Mouse (Mus musculus) forebrain, postnatal 0 days (tissue): ENCODE data around the gene Cachd1. TPM values are rescaled to one million over a fixed set of nuclear protein-coding genes. Genes with fewer than 3 reads are reported as not detected.

Experiments
- ATAC-seq: fragments of 200-750 bp; cut with Nextera tagmentation; 2 replicates; pipeline ENCODE4 v1.8.0; 2017; ENCODE audit warnings: mild to moderate bottlenecking, moderate library complexity
- DNase-seq: peaks from one replicate; pipeline ENCODE4 v3.0.0-alpha.2; 2015
- H3K27ac ChIP-seq: fragments of 300-500 bp; sonication (generic); 2 replicates; pipeline ENCODE4 v1.5.1; 2014; ENCODE audit warnings: low read depth, mild to moderate bottlenecking, antibody characterized with exemption, low read length, moderate library complexity, mixed read lengths
- H3K27me3 ChIP-seq: fragments of 300-500 bp; sonication (generic); 2 replicates; pipeline ENCODE4 v1.6.1; 2014; ENCODE audit warnings: mild to moderate bottlenecking, low read length, mixed read lengths; ENCODE audit not compliant: insufficient read depth
- H3K36me3 ChIP-seq: fragments of 300-500 bp; sonication (generic); 2 replicates; pipeline ENCODE4 v1.6.1; 2014; ENCODE audit warnings: mild to moderate bottlenecking, moderate library complexity; ENCODE audit not compliant: insufficient read depth
- H3K4me1 ChIP-seq: fragments of 300-500 bp; sonication (generic); 2 replicates; pipeline ENCODE4 v1.6.1; 2014; ENCODE audit warnings: antibody characterized with exemption; ENCODE audit not compliant: insufficient read depth
- H3K4me2 ChIP-seq: fragments of 300-500 bp; sonication (generic); 2 replicates; pipeline ENCODE4 v1.6.1; 2014; ENCODE audit warnings: low read depth, mild to moderate bottlenecking, moderate library complexity
- H3K4me3 ChIP-seq: fragments of 300-500 bp; sonication (generic); 2 replicates; pipeline ENCODE4 v1.5.1; 2014; ENCODE audit warnings: low read depth, low read length, mixed read lengths
- H3K9ac ChIP-seq: fragments of 300-500 bp; sonication (generic); 2 replicates; pipeline ENCODE4 v1.6.1; 2014; ENCODE audit warnings: mild to moderate bottlenecking
- H3K9me3 ChIP-seq: fragments of 300-500 bp; sonication (generic); 2 replicates; pipeline ENCODE4 v1.6.1; 2016; ENCODE audit warnings: low read length
- CTCF ChIP-seq: sonication (generic); IDR thresholded peaks from 2 replicates; pipeline ENCODE4 v1.5.1; 2016; ENCODE audit warnings: antibody characterized with exemption, control low read depth, low read depth
- WGBS: fragments of 180-500 bp; shearing (Covaris S2); extraction: QIAGEN DNeasy Blood & Tissue Kit; methylation state at CpG from one replicate; pipeline ENCODE4 v1.1.7; 2014; 5-methylcytosine and 5-hydroxymethylcytosine counted together
- polyA plus RNA-seq: library from polyadenylated mRNA; unstranded; fragments of >200 nt; fragmentation: Nextera tagmentation; extraction: Ambion mirVana; gene quantifications from 2 replicates; pipeline ENCODE4 v1.2.1, GENCODE M21; 2015
- total RNA-seq: library from RNA; depleted of rRNA; stranded (reverse); fragments of >200 nt; gene quantifications from 2 replicates; pipeline ENCODE4 v1.2.3, GENCODE M21; 2014

Gene Cachd1
- total and polyA plus RNA-seq, 2 experiments from 2014 or later, result 12.9 to 16.9 TPM

GRCm38 (mm10) chr4:101009092-101009491 lies 232.6 kb downstream of the Cachd1 start:
- DNase-seq (no peak), ATAC-seq (no peak)
- no peak for TF ChIP-seq CTCF
- no peak overlapping the region for H3K27ac ChIP-seq
- H3K4me2 ChIP-seq, result no peak overlapping the region
- H3K4me3 ChIP-seq, result no peak overlapping the region
- no peaks in the 10 kb centered on the region for H3K9me3 ChIP-seq
- no peak overlapping the region for H3K9ac ChIP-seq
- 78% methylated on average over 4 of the region's 4 CpGs for WGBS
- no peaks in the 10 kb centered on the region for H3K36me3 ChIP-seq
- H3K27me3 ChIP-seq, result no peaks in the 10 kb centered on the region
- no peaks in the 10 kb centered on the region for H3K4me1 ChIP-seq

GRCm38 (mm10) chr4:101017806-101018205 lies 241.3 kb downstream of the Cachd1 start:
- Histone ChIP-seq H3K4me1 (no peaks in the 10 kb centered on the region), H3K9me3 (peaks cover 4% of the 10 kb centered on the region; the same call in 1 of the 2 replicates), H3K4me3 (no peak overlapping the region), H3K4me2 (no peak overlapping the region), H3K27ac (no peak overlapping the region), H3K36me3 (no peaks in the 10 kb centered on the region), H3K9ac (no peak overlapping the region), H3K27me3 (no peaks in the 10 kb centered on the region)
- no peak for ATAC-seq
- DNase-seq, result no peak
- WGBS, result 90% methylated on average over 4 of the region's 4 CpGs
- no peak for TF ChIP-seq CTCF

- WGBS, result 85% methylated on average over 4 of the region's 4 CpGs
- H3K9ac ChIP-seq, result no peak within 1 kb of the TSS
- no peak within 1 kb of the TSS for H3K4me3 ChIP-seq
- no peak for TF ChIP-seq CTCF
- H3K27me3 ChIP-seq, result no peaks in the 10 kb centered on the region
- ATAC-seq (no peak), DNase-seq (no peak)
- H3K4me2 ChIP-seq, result no peak within 1 kb of the TSS
- H3K36me3 ChIP-seq, result no peaks in the 10 kb centered on the region
- no peak within 1 kb of the TSS for H3K27ac ChIP-seq
- no peaks in the 10 kb centered on the region for H3K4me1 ChIP-seq
- peaks cover 9% of the 10 kb centered on the region; the same call in 1 of the 2 replicates for H3K9me3 ChIP-seq
Measured at GRCm38 (mm10) chr4:101020596-101020995, 244.1 kb downstream of the Cachd1 start, which contains the start of gene Gm10577. Gm10577 (minus strand) TSS chr4:101020696.

DNA sequence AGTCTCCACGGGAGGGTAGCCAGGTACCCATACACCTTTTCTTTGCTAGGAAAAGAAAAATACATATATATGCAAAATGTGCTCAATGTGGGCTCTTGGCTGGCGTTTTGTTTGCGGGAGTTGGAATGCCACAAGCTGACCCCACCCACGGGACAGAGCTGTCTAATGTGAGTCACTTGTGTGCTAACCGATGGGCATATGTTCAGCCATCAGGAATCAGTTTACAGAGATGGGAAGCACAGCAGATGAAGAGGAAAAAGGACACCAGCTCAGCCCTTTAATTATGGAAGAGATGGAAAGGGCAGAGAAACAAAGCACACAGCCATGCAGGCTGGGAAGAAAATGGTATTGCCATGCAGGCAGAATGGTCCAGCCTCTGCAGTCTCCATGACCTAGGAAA lies 250.1 kb downstream of the Cachd1 start:
- ATAC-seq (peak; percentile 43; the same call in 1 of the 2 replicates), DNase-seq (peak; percentile 21)
- TF ChIP-seq CTCF, result no peak
- H3K9me3 ChIP-seq, result peaks cover 5% of the 10 kb centered on the region; the same call in 1 of the 2 replicates
- H3K27me3 ChIP-seq, result no peaks in the 10 kb centered on the region
- no peak overlapping the region for H3K9ac ChIP-seq
- no peak overlapping the region for H3K4me3 ChIP-seq
- WGBS, result 37% methylated on average over 5 of the region's 5 CpGs
- H3K4me1 ChIP-seq, result no peaks in the 10 kb centered on the region
- no peak overlapping the region for H3K4me2 ChIP-seq
- no peak overlapping the region for H3K27ac ChIP-seq
- no peaks in the 10 kb centered on the region for H3K36me3 ChIP-seq

- H3K9ac ChIP-seq, result no peak overlapping the region
- peak; percentile 51 for DNase-seq
- no peaks in the 10 kb centered on the region for H3K4me1 ChIP-seq
- H3K9me3 ChIP-seq, result peaks cover 5% of the 10 kb centered on the region; the same call in 1 of the 2 replicates
- no peak overlapping the region for H3K27ac ChIP-seq
- no peak for TF ChIP-seq CTCF
- H3K36me3 ChIP-seq, result no peaks in the 10 kb centered on the region
- 59% methylated on average over 2 of the region's 2 CpGs for WGBS
- no peak overlapping the region for H3K4me3 ChIP-seq
- H3K27me3 ChIP-seq, result no peaks in the 10 kb centered on the region
- ATAC-seq, result peak; percentile 82
- H3K4me2 ChIP-seq, result no peak overlapping the region
Measured at GRCm38 (mm10) chr4:101026995-101027394, 250.5 kb downstream of the Cachd1 start.

GRCm38 (mm10) chr4:101027852-101028411 lies 251.5 kb downstream of the Cachd1 start:
- Histone ChIP-seq H3K4me1 (no peaks in the 10 kb centered on the region), H3K9me3 (peaks cover 3% of the 10 kb centered on the region; the same call in 1 of the 2 replicates), H3K27ac (no peak overlapping the region), H3K4me2 (no peak overlapping the region), H3K36me3 (no peaks in the 10 kb centered on the region), H3K9ac (no peak overlapping the region), H3K27me3 (no peaks in the 10 kb centered on the region), H3K4me3 (no peak overlapping the region)
- DNase-seq (no peak), ATAC-seq (no peak)
- TF ChIP-seq CTCF, result no peak
- 82% methylated on average over 9 of the region's 9 CpGs for WGBS

DNA sequence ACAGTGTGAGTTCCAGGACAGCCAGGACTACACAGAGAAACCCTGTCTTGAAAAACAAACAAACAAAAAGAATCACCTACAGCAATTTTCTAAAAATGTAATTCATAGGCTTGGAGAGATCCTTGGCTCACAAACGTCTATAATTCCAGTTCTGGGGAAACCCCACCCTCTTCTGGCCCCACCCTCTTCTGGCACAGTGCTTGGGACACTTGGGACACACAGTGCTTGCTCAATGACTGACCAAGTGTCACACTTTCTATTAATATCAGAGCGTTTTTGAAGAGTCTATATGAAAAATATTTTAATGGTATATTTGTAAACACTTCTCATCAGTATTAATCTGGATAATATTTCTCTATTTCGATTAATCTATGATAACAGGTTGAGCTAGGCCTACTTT lies 256.6 kb downstream of the Cachd1 start:
- DNase-seq (no peak), ATAC-seq (no peak)
- whole genome bisulfite sequencing, result 79% methylated on average over 3 of the region's 3 CpGs
- H3K27me3 ChIP-seq, result no peaks in the 10 kb centered on the region
- no peak overlapping the region for H3K4me3 ChIP-seq
- TF ChIP-seq CTCF, result no peak
- no peak overlapping the region for H3K27ac ChIP-seq
- no peaks in the 10 kb centered on the region for H3K36me3 ChIP-seq
- H3K9ac ChIP-seq, result no peak overlapping the region
- no peaks in the 10 kb centered on the region for H3K4me1 ChIP-seq
- no peak overlapping the region for H3K4me2 ChIP-seq
- H3K9me3 ChIP-seq, result no peaks in the 10 kb centered on the region
